Mouse (Mus musculus) heart, postnatal 0 days (tissue): ENCODE measurements around the gene Lrrk1.

ENCODE experiments used
- CTCF ChIP-seq: IDR thresholded peaks from 2 replicates; pipeline ENCODE4 v1.5.1; 2016; ENCODE audit warnings: antibody characterized with exemption, control low read depth, low read depth
- EP300 ChIP-seq: IDR thresholded peaks from 2 replicates; pipeline ENCODE4 v1.6.1; 2016; ENCODE audit warnings: antibody characterized with exemption, low read depth

DNA sequence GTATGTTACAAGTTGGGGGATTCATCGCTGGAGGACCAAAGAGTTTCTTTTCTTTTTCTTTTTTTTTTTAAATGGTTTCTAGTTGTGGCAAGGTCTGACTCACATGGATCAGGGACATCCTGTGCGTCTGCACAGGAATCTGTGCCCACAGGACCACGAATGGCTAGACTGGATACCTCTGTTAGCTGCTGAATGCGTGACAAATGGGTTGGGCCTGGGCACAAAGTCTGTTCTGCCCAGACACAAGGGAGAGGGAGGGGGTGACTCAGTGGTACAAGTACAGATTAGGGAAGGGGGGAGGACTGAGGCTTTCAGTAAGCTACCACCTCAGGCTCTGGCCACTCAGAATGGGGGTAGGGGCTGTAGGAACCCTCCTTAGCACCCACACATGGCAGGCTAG lies 12.4 kb downstream of the Lrrk1 start:
- TF ChIP-seq CTCF (no peak), EP300 (no peak)
